Mouse (Mus musculus): ENCODE data around the gene Slc12a9. TPM values are rescaled to one million over a fixed set of nuclear protein-coding genes. Genes with fewer than 3 reads are reported as not detected.

The Slc12a9 gene
- polyA plus RNA-seq, 1 experiment from 2014 or later, result 27.5 TPM

DNA sequence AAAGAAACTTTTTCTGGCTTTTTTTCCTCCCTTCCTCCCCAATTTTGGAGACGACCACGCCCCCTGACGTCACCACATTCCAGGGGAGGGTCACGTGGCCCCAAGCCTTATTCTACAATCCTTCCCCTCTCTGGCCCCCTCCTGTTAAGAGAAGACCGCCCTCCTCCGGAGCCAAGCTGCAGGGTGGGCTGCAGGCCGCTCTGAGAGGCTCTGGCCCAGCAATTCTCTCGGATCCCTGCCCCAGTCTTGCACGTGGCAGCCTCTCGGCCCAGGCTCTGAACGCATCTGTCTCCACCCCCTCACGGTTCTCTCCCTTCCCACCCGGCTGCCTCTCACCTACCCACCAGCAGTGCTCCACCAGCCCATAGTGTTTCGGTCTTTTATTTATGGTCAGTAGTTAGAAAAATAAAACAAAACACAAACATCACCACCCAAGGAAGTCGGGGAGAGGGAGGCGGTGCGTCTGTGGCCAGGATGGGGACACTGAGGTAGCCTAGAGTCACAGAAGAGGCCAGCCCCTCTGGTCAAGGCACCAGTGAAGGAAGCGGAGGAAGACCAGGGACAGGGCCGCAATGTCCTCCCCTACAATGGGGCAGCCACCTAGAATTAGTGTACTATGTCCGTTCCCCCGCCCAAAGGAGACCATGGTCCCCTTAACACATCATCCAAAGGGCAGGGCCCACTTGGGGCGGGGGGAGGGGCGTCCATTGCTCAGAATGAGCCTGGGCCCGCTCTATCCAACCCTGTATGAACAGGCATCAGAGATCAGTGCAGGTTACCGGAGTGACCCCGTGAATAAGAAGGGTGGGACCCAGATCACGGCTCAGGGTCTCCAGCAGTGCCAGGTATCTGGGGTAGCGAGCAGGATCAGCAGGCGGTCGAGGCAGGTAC is 19.0 kb downstream of the Slc12a9 start, which contains the start of gene Trip6:
TSS of gene Trip6 (minus strand) at position 212 of the 891 bp plus-strand sequence.
- ATAC-seq, result peak; percentile 22
- no peaks in the 10 kb centered on the region for H3K27me3 ChIP-seq
- no peak for TF ChIP-seq CTCF (IDR thresholded peaks at IDR 0.05)
- no peak for DNase-seq (ENCODE audit: low read depth, low spot score)
- POLR2A ChIA-PET, result interaction anchor here (1.2 to 1.5 kb wide), 2 partner anchors 10 to 20 kb away, joined by 3 to 5 read pairs; no protein-coding TSS in a partner anchor
- in situ Hi-C loops (cut with MboI; ENCODE audit: low pct_unique_long_range_greater_than_20kb), result no loop called here
- CTCF ChIA-PET, result interaction anchor here (0.9 kb wide), 1 partner anchor 19 kb away, joined by 3 read pairs; the partner anchor contains the start of gene Slc12a9

DNA sequence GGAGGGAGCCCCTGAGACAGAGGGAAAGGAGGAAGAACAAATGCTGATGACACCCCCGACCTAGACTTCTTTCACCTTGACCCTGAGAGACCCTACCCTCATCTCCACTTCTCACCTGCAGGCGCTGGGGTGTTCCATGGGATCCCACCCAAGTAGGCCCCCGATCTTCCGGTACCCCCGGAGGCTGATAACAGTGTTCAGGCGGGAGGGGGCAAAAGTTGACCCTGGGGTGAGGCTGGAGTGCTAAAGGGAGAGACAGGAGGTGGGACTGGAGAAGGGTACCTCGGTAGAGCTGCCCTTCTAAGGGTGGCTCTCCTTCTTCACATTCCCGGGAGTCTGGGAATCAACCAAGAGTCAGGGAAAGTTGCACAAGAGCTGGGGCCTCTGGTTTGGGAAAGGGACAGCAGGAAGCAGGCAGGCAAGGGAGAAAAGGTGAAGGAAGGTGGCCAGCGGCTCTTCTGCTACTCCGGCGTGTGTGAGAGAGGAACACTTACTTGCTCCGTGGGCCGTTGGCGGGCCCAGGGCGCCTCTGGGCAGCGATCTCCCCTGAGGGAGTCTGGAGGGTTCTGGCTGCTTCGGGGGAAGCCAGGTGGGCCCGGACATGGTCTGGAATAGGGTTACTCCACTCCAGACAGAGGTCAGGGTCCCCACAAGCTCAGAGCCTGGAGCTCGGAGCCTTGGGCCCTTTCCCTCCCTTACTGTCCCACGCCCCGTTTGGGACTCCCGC is 19.8 kb downstream of the Slc12a9 start:
- CTCF ChIA-PET, result interaction anchor here (0.9 kb wide), 1 partner anchor 20 kb away, joined by 3 read pairs; the partner anchor contains the start of gene Slc12a9
- POLR2A ChIA-PET, result interaction anchor here (1.2 to 1.5 kb wide), 2 partner anchors 9 to 20 kb away, joined by 3 to 5 read pairs; no protein-coding TSS in a partner anchor
- in situ Hi-C loops (cut with MboI; ENCODE audit: low pct_unique_long_range_greater_than_20kb), result no loop called here
- DNase-seq (ENCODE audit: low read depth, low spot score) (no peak), ATAC-seq (peak; percentile 32)
- no peaks in the 10 kb centered on the region for H3K27me3 ChIP-seq
- TF ChIP-seq CTCF (IDR thresholded peaks at IDR 0.05), result no peak

DNA sequence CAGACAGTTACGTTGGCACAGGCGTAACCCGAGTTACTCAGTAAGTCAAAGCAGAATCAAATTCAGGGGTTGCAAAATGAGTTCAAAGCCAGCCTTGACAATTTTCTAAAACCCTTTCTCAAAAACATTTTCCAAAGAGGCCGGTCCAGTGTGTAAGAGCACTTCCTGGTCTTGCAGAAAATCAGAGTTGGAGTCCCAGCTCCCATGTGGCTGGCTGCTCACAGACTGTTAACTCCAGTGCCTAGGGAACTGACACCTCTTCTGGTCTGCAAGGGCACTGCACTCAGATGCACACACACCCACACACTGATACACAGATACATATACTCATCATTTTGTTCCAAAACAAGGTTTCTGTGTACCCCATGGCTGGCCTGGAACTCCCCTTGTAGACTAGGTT is 25.0 kb downstream of the Slc12a9 start:
- no peaks in the 10 kb centered on the region for H3K27me3 ChIP-seq
- ChIA-PET CTCF (interaction anchor here (1.4 kb wide), 1 partner anchor 25 kb away, joined by 3 read pairs; the partner anchor contains the start of gene Slc12a9), POLR2A (no interaction called here)
- no peak for TF ChIP-seq CTCF (IDR thresholded peaks at IDR 0.05)
- ATAC-seq (no peak), DNase-seq (ENCODE audit: low read depth, low spot score) (no peak)
- in situ Hi-C loops (cut with MboI; ENCODE audit: low pct_unique_long_range_greater_than_20kb), result no loop called here

DNA sequence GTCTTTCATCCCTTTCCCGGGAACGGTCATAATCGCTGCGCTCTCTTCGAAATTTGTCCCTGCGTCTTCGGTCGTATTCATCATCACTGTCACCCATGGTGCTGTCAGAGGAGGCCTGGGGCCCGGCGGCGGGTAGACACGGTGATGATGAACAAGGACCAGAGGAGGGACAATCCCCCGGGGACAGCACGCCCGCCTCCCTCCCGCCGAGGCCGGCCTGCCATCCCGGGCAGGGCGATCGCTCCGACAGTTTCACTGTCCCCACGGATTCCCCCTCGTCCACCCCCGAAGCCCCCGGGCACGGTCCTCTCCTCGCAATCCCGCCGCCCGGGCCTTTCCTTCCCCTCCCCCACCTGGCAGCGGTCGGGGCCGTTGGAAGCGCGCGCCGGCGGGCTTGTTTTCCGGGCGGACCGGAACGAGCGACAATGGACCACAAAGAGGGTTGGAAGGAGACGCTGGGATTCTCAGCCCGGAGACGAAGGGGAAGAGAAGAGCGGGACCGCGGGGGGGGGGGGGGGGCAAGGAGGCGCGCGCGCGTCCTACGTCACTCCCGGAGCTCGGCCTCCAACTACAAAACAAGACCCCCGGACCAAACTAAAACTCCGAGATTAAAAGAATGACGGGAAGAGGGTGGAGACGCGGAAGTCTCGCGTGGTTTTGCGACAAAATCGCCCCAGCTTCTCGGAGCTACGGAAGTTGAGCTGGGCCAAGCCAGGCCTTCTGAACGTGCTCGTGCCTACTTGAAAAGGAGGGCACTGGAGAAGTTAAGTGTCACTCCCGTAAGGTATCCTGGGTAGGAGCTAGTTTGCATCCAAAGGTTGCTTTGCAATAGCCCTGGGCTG is 26.1 kb downstream of the Slc12a9 start, which contains the start of gene Srrt:
TSS of gene Srrt (minus strand) at position 604 of the 842 bp plus-strand sequence.
- TF ChIP-seq CTCF (IDR thresholded peaks at IDR 0.05), result no peak
- ChIA-PET POLR2A (interaction anchor here (1.0 to 5.3 kb wide), 3 partner anchors 13 to 196 kb away, joined by 3 to 34 read pairs (median 3); partner anchors contain the start of gene Ufsp1), CTCF (interaction anchor here (0.9 to 1.4 kb wide), 2 partner anchors 26 to 195 kb away, joined by 3 to 4 read pairs; partner anchors contain the start of genes Pop7 and Slc12a9)
- DNase-seq (ENCODE audit: low read depth, low spot score) (peak; percentile 86), ATAC-seq (peak; percentile 41)
- H3K27me3 ChIP-seq, result no peaks in the 10 kb centered on the region
- in situ Hi-C loops (cut with MboI; ENCODE audit: low pct_unique_long_range_greater_than_20kb), result no loop called here

DNA sequence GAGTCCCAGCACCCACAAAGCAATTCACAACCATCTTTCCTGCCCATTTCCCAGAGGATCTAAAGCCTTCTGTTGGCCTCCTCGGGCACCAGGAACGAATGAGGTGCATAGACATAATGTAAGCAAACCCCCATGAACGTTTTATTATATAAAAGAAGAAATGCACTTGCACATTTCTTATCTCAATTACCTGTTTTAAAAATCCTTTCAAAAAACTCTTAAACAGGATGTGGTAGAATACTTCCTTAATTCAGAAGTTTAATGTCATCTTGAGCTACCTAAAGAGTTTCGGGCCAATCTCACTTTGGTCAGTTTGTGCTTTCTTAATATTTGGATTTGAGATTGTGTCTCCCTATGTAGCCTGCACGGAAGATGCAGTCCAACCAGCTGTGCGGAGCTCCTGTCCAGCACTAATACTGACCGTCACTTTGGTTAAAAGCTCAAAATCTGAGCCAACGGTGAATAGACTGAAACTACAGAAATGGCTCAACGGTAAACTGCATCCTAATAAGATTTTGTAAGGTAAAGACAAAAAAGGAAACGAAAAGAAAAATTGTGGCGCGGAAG is 26.9 kb downstream of the Slc12a9 start:
- ChIA-PET CTCF (no interaction called here), POLR2A (interaction anchor here (0.8 to 5.3 kb wide), 4 partner anchors 9 to 197 kb away, joined by 3 to 34 read pairs (median 4); partner anchors contain the start of gene Ufsp1)
- TF ChIP-seq CTCF (IDR thresholded peaks at IDR 0.05), result no peak
- no peak for DNase-seq (ENCODE audit: low read depth, low spot score)
- no peaks in the 10 kb centered on the region for H3K27me3 ChIP-seq
- no peak for ATAC-seq
- in situ Hi-C loops (cut with MboI; ENCODE audit: low pct_unique_long_range_greater_than_20kb), result no loop called here

DNA sequence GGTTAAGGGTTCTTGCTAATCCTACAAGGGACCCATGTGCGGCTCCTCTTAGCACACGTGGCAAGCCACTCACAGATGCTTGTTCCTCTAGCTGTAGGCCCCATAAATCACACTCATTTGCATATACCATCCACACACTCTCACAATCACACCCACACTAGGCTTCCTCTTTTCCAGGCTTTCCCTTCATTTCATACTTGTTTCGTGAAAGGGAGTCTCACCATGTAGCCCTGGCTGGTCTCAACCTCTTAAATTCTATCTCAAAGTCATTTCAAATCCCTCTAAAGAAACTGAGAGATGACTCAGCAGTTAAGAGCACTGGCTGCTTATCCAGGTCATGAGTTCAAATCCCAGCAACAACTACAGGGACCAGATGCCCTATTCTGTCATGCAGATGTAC is 27.6 kb downstream of the Slc12a9 start:
- no peak for TF ChIP-seq CTCF (IDR thresholded peaks at IDR 0.05)
- CTCF ChIA-PET, result interaction anchor here (1.9 kb wide), 1 partner anchor 10 kb away, joined by 7 read pairs; no protein-coding TSS in a partner anchor
- H3K27me3 ChIP-seq, result no peaks in the 10 kb centered on the region
- ATAC-seq (no peak), DNase-seq (ENCODE audit: low read depth, low spot score) (no peak)
- POLR2A ChIA-PET, result interaction anchor here (0.8 to 5.3 kb wide), 4 partner anchors 8 to 198 kb away, joined by 3 to 34 read pairs (median 5); partner anchors contain the start of genes Slc12a9 and Ufsp1
- in situ Hi-C loops (cut with MboI; ENCODE audit: low pct_unique_long_range_greater_than_20kb), result no loop called here

DNA sequence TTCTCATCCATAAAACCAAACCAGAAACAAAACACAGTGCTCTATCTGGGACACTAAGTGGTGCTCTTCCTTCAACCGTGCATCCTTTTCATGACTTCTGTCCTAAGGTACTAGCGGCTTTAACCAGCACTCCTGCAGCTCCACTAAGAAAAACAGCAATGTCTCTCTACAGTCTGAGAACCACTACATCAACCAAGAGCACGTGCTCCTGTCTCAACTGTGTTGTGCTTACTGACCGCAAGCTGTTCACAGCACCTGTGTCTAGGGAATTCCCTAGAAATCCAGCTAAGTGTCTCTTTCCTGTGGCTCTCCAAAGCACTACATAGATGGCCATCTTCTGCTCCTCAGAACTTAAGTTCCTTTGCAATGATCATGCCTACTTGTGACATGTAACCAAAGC is 28.6 kb downstream of the Slc12a9 start:
- CTCF ChIA-PET, result interaction anchor here (1.9 kb wide), 1 partner anchor 9 kb away, joined by 7 read pairs; no protein-coding TSS in a partner anchor
- ATAC-seq, result no peak

DNA sequence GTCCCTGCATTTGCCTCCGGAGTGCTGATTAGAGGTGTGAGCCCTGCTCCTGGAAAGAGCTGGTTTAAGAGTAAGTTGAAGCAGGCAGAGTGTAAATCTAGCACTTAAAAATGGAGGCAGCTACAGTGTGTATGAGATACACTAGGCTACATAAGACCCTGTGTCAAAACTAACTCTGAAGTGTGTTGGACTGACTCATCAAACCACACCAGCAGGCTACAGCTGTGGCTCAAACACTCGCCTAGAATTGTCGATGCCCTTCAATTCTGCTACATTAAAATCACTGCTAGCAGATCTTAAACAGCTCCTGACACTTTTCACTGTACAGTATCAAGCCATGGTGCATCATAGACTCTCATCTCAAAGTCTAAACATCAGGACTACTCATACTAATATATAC is 29.2 kb downstream of the Slc12a9 start:
- ATAC-seq, result no peak
- no peak for TF ChIP-seq CTCF (IDR thresholded peaks at IDR 0.05)
- in situ Hi-C loops (cut with MboI; ENCODE audit: low pct_unique_long_range_greater_than_20kb), result no loop called here
- POLR2A ChIA-PET, result interaction anchor here (1.7 to 5.3 kb wide), 3 partner anchors 10 to 29 kb away, joined by 5 to 34 read pairs (median 6); partner anchors contain the start of genes Slc12a9, Trip6 and Ufsp1
- H3K27me3 ChIP-seq, result no peaks in the 10 kb centered on the region
- CTCF ChIA-PET, result interaction anchor here (1.9 kb wide), 1 partner anchor 9 kb away, joined by 7 read pairs; no protein-coding TSS in a partner anchor
- DNase-seq (ENCODE audit: low read depth, low spot score), result no peak

More for the DNA sequence above, 28.6 kb downstream of the Slc12a9 start:
- TF ChIP-seq CTCF (IDR thresholded peaks at IDR 0.05), result no peak
- POLR2A ChIA-PET, result interaction anchor here (1.7 to 5.3 kb wide), 3 partner anchors 9 to 28 kb away, joined by 5 to 34 read pairs (median 6); partner anchors contain the start of genes Slc12a9, Trip6 and Ufsp1
- DNase-seq (ENCODE audit: low read depth, low spot score), result no peak
- H3K27me3 ChIP-seq, result no peaks in the 10 kb centered on the region
- in situ Hi-C loops (cut with MboI; ENCODE audit: low pct_unique_long_range_greater_than_20kb), result no loop called here

DNA sequence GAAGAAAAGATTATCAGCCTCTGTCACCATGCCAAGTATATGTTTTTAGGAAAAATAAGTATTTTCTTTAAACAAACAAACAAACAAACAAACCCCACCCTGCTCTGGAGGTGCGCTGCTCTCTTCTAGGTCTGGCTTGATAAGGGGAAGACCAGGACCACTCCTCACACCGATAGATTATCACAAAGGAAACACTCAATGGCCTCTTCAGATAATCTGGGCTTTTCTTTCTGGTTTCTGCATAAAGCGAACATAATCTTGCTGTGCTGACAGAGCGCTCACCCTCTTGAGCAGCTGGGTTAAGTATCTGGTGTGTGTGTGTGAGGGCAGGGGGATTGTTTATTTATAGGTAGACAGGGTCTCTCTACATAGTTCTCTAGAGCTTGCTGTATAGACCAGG is 29.8 kb downstream of the Slc12a9 start:
- DNase-seq (ENCODE audit: low read depth, low spot score), result no peak
- ATAC-seq, result no peak
- CTCF ChIA-PET, result interaction anchor here (0.7 kb wide), 1 partner anchor 223 kb away, joined by 4 read pairs; no protein-coding TSS in a partner anchor
- in situ Hi-C loops (cut with MboI; ENCODE audit: low pct_unique_long_range_greater_than_20kb), result no loop called here
- H3K27me3 ChIP-seq, result no peaks in the 10 kb centered on the region
- TF ChIP-seq CTCF (IDR thresholded peaks at IDR 0.05), result no peak
- POLR2A ChIA-PET, result interaction anchor here (1.7 to 5.3 kb wide), 2 partner anchors 9 to 10 kb away, joined by 5 to 34 read pairs; partner anchors contain the start of genes Trip6 and Ufsp1
